Mouse (Mus musculus) cerebellum, postnatal 36 days (tissue): ENCODE measurements at regions not wholly inside any gene's neighbourhood (a gene's known extent, or its start where the extent isn't known, plus 50 kb on each side); places are given as distances from the start of the nearest gene placed in this dataset.

ENCODE experiments used
- DNase-seq, 2 experiments: peaks; one replicate each; pipeline ENCODE4 v3.0.0; 2021 to 2022; ENCODE audit warnings: mixed read lengths in 2 of 2

DNA sequence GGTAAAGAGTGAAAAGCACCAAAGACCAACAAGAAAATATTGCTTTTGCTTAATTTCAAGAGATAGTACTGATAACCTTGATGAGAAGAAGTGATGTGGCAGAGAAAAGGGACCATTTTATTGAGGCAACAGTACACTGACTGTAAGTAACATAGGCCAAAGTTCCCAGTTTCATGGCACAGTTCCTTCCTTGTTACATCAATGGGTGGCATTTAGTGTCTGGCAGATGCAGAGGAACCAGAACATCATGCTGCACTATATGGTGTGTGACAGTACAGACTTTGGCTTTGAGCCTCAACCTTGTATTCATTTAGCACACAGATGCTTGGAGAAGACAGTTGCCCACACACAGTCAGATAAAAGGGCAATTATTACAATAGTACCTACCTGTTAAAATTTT, 123.7 kb upstream of the Tent5a start:
- no peak for DNase-seq

DNA sequence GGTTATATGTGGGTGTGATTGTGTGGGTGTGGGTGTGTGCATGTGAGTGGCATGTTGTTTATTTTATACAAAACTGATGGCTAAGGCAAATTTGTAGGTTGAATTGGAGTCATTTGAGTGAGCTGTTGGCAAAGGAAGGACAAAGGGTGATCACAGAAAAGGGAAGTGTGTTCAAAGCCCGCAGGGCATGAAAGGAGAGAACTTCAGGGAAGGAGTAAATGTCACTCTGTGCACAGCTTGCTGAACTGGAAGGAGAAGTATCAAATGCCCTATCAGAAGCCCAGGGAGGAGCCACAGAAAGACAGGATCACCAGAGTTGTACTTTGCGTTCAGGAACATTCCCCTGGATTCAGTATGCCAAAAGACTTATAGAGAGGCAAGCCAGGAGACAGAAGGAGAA, 122.3 kb upstream of the Tent5a start:
- no peak for DNase-seq

DNA sequence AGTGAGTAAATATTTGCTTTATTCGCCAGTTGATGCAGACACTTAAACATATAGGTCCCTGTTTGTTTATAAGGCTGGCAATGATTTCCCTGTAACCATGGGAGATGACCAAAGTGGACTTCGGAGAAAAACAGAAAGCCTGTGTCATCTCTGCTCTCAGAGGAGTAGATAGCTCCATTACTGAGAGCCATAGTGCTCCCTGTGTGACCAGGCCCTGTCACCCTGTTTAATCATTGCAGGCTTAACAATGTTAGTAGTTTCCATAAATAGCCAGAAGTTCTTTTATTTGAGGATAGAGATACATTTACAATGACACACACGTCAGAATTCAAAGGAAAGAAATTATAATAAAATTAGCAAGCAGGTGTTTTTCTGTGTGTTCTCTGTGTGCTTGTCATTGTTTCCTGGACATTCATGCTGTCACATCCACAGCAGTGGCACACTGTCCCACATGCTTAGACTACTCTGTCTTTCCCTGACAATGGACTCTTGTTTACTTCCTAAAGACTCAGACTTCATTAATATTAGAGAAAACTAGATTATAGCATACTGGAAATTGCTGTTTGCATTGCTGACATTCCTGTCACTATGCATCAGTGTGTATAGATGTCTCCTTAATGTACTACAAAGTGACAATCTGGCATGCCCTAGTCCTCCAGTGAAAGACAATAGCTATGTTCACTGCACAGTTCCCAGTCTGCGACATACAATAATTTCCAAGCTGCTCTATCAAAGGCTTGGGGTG, 115.8 kb upstream of the Tent5a start:
- no peak for DNase-seq

DNA sequence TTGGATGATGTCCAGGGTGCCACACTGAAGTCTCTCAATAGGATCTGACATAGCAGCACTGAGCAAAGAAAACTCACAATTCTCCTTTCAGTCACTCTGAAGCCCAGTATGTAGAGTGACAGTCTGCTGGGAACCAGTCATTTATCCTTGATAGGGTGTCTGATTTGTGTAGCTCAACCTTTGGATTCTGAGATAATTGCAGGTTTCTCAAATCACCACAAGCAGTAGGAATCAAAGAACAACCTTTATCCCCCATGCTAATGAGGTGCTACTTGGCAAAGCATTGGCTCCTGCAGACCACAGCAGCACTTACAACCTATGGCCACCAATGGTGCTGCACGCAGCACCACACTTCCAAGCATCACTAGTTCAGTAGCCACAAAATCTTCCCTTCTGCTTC, 112.5 kb upstream of the Tent5a start:
- no peak for DNase-seq

GRCm38 (mm10) chr9:85432220-85432619, 105.1 kb upstream of the Tent5a start:
- DNase-seq = no peak

DNA sequence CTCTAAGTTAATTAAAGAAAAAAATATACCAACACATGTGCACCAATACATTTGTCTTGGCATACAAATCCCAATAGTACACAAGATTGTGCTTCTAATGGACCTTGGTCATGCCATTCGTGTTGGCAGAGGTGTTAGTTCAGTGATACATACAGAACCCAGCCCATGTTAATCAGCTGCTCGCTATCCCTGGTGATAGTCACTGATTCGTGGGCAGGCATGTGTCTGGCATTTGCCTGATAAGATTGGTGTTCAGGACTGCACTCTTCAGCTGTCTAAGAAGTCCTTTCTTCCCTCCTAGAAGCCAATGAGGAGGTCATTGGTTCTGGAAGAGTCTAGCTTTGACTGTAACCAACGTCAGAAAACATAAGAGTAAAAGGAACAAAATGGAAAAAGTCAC, 99.7 kb upstream of the Tent5a start:
- DNase-seq = no peak

DNA sequence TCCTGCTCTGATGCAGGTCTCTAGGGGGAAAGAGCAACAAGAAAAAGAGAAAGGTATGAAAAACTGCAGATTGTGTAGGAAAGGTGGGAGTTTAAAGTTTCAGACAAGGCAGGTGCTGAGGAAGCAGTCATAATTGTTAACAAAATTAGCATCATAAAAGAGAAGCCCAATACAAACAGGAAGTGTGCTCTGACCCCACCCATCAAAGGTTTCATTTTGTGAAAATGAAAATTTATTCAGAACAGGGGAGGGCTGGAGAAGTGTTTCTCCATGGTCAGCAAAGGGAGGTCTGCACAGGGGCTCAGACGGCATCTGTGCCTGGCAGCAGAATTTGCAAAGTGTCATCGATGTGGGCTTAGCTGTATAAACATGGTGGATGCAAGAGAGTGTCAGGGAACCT, 96.8 kb upstream of the Tent5a start:
- no peak for DNase-seq

GRCm38 (mm10) chr9:85414391-85414790, 87.2 kb upstream of the Tent5a start:
- no peak for DNase-seq

- no peak for DNase-seq
Observed at GRCm38 (mm10) chr9:85413813-85414212, 86.7 kb upstream of the Tent5a start.

- peak; percentile 29 to 47 for DNase-seq
Observed at GRCm38 (mm10) chr9:85410643-85411296, 83.6 kb upstream of the Tent5a start.

- no peak for DNase-seq
Observed at GRCm38 (mm10) chr9:85409974-85410506, 82.9 kb upstream of the Tent5a start.

- DNase-seq = no peak
Observed at GRCm38 (mm10) chr9:85408461-85408860, 81.3 kb upstream of the Tent5a start.

GRCm38 (mm10) chr9:85407592-85407991, 80.4 kb upstream of the Tent5a start:
- DNase-seq = no peak

DNA sequence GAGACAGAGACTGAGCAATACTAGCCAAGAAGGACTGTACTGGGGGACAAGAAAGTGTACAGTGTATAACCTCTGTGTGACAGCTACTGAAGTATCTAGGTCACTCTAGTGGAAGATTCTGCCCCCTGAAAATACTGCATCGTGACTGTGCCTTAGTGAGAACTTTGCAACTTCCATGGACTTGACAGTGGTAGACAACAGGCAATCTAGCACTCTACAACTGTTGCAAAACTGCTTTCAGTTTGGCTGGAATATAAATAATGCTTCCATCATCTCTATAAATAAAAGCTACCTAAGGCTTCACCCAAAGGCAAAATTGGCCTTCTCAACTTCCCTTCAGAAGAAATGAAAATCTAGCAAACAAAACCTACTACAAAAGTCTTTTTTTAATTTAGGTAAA, 74.6 kb upstream of the Tent5a start:
- DNase-seq = no peak

- peak; percentile 4 for DNase-seq
Observed at GRCm38 (mm10) chr9:85400600-85401313, 73.6 kb upstream of the Tent5a start.

GRCm38 (mm10) chr9:85394975-85395374, 67.8 kb upstream of the Tent5a start:
- DNase-seq = no peak

DNA sequence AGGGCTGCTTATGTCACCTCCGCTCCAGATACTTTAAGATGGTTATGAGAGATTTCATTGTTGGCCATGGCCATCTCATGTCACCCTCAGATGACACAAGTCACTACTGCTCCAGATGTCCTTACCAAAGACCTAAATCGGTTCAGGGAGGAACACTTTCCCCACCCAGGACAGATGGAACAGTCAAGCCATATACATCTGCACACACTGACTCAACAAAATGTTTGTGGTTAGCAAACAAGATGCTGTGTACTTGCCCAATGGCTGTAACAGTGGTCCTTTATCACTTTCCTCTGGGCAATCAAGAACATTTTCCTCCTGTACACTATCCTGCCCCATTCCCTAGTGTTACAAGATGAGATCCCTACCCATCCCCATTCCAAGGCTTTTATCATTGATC, 64.1 kb upstream of the Tent5a start:
- no peak for DNase-seq

GRCm38 (mm10) chr9:85388775-85389393, 61.7 kb upstream of the Tent5a start:
- no peak for DNase-seq

- DNase-seq = no peak
Observed at GRCm38 (mm10) chr9:85382413-85382812, 55.3 kb upstream of the Tent5a start.

GRCm38 (mm10) chr9:85380756-85381155, 53.6 kb upstream of the Tent5a start:
- DNase-seq = no peak

- no peak for DNase-seq
Observed at GRCm38 (mm10) chr9:85379135-85379534, 52.0 kb upstream of the Tent5a start.
